Mouse (Mus musculus): Measurements from ENCODE around the gene Popdc2. TPM values are rescaled to one million over a fixed set of nuclear protein-coding genes. Genes with fewer than 3 reads are reported as not detected.
A peak's percentile ranks its signal among the peaks of the same experiment; 100 is the strongest.
"Not testable (repeated sequence)": the region's sequence is repeated elsewhere in the genome, so short reads cannot be mapped to it uniquely, and the experiment has no call there.

Popdc2 gene
- total RNA-seq (2021) = 100 to 1,000 TPM; 675 to 721 TPM

- DNase-seq = peak; percentile 92
- intact Hi-C loops (cut with DNase I) = loop anchor here (1.0 kb wide), 1 partner anchor 10 kb away; no protein-coding TSS in a partner anchor
These were observed at the start of gene Popdc2 for GRCm38 (mm10) chr16:38361933-38362332. Gene Popdc2, plus strand, starts transcription at chr16:38362209.

DNA sequence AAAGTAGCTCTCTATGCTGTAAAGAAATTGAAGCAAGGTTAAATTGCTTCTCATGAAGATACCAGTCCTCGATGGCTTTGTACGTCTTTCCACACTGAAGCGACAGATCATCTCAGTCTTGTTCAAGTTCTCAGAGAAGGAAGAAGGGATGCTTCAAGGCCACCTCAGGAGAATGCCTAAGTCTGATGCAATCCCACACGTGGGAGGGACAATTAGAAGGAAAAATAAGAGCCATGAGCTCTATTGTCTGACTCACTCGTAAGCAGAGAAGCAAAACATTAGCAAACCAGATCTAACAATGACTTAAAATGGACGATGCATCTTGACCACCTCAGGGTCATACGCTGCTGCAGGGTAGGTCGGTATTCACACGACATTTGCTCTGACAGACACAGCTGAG is 43.5 kb upstream of the Popdc2 start:
- no peak for DNase-seq
- intact Hi-C loops (cut with DNase I) = no loop called here

DNA sequence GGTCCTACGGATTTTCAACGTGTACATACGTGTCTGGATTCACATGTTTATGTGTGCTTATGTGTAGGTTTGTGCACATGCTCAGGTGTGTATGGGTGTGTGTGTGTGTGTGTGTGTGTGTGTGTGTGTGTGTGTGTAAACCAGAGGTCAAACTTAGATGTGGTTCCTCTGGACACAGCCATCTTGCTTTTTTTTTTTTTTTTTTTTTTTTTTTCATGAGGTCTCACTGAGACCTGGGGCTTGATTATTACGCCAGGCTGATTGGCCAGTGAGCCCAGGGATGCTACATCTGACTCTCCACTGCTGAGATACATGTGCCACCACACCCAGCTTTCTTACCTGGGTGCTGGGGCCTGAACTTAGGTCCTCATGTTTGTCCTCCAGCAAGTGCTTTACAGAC is 42.9 kb upstream of the Popdc2 start:
- intact Hi-C loops (cut with DNase I) = no loop called here
- no peak for DNase-seq

DNA sequence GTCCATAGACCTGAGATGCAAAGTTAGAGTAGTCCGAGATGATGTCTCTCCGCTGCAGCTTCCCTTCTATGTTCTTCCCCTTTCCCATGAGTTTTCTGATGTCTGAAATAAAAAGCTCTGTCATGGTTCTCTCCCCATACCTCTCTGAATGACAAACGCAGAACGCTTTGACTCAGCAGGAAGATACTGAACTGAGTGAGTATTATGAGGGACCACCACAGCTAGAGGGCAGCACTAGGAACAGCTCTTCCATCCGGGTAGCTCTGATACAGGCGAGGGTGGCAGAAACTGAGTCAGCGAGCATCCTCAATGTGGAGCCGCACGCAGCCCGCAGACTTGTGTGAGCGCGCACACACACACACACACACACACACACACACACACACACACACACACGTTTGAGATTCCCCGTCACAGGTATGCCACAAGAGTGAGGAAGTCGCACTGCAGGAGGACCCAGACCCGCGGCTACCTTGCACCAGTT is 40.5 kb upstream of the Popdc2 start:
- DNase-seq = peak; percentile 27 to 62
- intact Hi-C loops (cut with DNase I) = no loop called here

DNA sequence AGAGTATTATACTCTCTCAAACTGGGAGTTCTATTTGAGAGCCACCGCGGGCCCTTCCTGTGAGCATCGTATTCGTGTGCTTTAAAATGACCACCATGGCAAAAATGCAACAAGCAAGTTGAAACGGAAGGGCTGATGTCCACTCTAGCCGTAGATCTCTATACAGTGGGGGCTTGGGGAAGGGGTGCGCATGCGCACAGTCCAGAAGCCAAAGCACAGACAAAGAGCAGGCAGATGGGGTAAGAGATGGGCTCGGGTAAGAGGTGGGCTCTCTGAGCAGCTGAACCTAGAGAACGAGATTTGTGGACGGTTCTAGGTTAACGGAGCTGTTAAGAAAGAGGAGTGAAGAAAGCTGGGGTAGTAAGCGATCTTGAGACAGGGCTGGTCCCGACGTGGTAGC is 37.7 kb upstream of the Popdc2 start:
- DNase-seq = no peak
- intact Hi-C loops (cut with DNase I) = no loop called here

- intact Hi-C loops (cut with DNase I) = no loop called here
These were observed 35.1 kb upstream of the Popdc2 start for GRCm38 (mm10) chr16:38326778-38327397.

GRCm38 (mm10) chr16:38329340-38329739 is 32.7 kb upstream of the Popdc2 start:
- intact Hi-C loops (cut with DNase I) = no loop called here
- no peak for DNase-seq

More at GRCm38 (mm10) chr16:38326778-38327397, 35.1 kb upstream of the Popdc2 start:
- no peak for DNase-seq

DNA sequence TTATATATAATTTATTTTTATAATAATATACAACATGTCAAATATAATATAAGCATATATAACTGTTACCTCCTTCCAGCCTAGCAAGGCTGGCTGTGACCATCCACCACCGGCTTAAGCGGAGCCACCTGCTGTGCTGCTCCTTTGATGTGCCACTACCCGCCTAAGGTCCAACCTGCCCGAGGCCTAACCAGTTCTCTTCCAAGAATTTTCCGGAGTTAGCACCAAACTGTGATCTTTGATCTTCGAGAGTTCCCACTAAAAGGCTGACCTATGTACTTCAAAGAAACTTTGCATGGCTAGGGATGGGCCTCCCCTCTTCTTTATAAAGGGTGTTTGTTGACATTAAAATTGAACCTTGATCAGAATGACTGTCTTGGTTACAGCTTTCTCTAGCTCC is 27.6 kb upstream of the Popdc2 start:
- DNase-seq = no peak
- intact Hi-C loops (cut with DNase I) = no loop called here

GRCm38 (mm10) chr16:38338077-38338476 is 23.9 kb upstream of the Popdc2 start:
- DNase-seq; intact Hi-C loops (cut with DNase I): not testable (repeated sequence)

DNA sequence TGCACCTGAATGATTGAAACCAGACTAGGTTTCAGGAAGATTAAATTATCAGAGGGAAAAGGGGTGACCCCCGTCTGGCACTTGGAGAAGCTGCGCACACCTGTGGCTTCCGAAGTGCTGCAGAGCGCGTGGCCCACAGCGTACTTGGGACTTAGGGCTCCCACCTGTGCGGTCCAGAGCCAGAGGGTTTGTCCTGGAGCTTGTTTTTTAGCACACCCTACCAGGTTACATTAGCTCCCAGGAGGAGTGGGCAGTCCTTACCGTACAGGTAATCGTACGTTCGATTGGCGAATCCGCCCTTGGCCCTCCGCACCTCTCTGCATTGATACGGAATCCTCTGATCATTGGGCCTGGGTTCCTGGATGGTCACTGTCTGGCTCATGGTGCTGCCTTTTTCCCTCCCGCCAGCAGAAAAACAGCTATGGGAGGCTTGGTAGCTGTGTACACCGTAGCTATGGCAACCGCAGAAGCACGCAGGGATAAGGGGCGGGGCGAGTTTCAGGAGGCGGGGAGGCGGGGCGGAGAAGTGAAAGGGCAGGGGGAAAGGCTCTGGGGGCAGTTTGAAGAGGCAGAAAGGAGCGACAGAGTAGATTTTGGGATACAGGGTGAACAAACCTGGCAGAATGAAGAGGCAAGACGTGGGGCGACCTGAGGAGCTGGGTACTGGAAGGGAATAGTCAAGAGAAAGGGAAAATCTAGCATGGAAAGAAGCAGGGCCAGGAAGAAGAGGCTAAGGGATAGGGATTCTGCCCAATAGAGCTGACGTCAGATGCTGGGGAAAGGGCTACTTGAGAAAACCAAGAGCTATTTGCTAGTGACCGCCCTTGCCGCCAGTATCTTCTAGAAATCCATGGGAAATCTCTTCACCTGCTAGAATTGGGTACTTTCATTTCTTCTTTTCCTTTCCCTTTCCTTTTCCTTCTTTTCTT is 20.3 kb upstream of the Popdc2 start, which contains the start of gene Maats1:
TSS of gene Maats1 (minus strand) at position 748 of the 929 bp plus-strand sequence.
- peak; percentile 78 to 87 for DNase-seq
- intact Hi-C loops (cut with DNase I) = no loop called here

GRCm38 (mm10) chr16:38344941-38345725 is 16.9 kb upstream of the Popdc2 start:
- intact Hi-C loops (cut with DNase I) = loop anchor here (1.0 to 2.0 kb wide), 2 partner anchors 138 to 161 kb away; no protein-coding TSS in a partner anchor
- DNase-seq = no peak

DNA sequence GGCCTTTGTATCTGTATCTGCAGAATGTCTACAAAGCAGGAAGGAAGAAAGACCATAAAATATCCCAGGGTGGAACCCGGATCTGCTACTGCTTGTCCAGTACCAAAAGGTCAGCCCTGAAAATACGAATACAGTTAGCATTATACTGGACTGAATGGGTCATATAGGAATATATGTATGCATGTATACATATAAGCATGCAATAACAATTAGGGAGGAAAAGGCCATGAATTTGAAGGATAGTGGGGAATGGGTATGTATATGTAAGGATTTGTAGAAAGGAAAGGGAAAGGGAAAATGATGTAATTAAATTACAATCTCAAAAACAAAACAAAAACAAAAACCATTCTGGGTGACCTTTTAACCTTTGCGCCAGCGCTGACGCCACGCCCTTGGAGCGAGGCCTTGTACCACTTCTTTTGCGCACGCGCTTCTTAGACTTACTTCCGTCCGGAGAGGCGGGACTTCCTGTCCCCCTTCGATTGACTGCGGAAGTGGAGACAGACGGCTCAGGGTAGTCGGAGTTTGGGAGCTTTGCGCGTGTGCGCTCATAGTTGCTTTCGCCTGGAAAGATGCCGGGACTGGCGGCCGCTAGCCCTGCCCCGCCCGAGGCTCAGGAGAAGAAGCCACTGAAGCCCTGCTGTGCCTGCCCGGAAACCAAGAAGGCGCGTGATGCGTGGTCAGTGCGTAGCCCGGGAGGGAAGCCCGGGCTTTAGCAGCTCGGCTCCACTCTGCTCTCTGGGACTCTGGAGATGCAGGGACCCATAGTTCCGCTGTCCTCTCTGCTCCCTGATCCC is 15.3 kb upstream of the Popdc2 start, which contains the start of the genes Cox17 and Gm21987:
TSS of gene Cox17 (plus strand) at position 463 of the 797 bp plus-strand sequence.
TSS of gene Gm21987 (plus strand) at position 512 of the 797 bp plus-strand sequence.
- intact Hi-C loops (cut with DNase I) = loop anchor here (2.0 kb wide), 1 partner anchor 106 kb away; the partner anchor contains the start of gene Adprh
- peak; percentile 96 to 97 for DNase-seq

DNA sequence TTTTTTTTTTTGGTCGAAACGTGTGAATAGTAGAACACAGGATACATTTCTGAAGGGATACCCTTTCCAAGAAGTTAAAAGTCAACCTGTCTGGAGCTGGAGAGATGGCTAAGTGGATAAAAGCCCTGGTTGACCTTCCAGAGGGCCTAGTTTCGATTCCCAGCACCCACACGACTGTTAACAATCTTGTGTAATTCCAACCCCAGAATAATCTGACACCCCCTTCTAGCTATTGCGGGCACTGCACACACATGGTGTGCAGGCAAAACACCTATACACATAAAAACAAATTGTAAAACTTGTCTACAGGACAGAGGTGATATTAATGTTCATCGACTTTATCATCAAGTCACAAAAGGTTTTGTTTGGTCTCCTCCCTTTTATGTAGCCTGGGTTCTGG is 14.4 kb upstream of the Popdc2 start:
- DNase-seq = peak in 1 of 2 experiments; percentile 7

GRCm38 (mm10) chr16:38348217-38348761 is 13.7 kb upstream of the Popdc2 start:
- intact Hi-C loops (cut with DNase I) = no loop called here
- DNase-seq = peak in 1 of 2 experiments; percentile 2

More for the DNA sequence above, 14.4 kb upstream of the Popdc2 start:
- intact Hi-C loops (cut with DNase I) = loop anchor here (2.0 kb wide), 1 partner anchor 105 kb away; the partner anchor contains the start of gene Adprh

GRCm38 (mm10) chr16:38349881-38350280 is 12.1 kb upstream of the Popdc2 start:
- intact Hi-C loops (cut with DNase I) = no loop called here
- no peak for DNase-seq

- intact Hi-C loops (cut with DNase I) = no loop called here
These were observed 11.6 kb upstream of the Popdc2 start for GRCm38 (mm10) chr16:38350361-38350855.

GRCm38 (mm10) chr16:38350939-38351338 is 11.1 kb upstream of the Popdc2 start:
- intact Hi-C loops (cut with DNase I) = no loop called here
- DNase-seq = peak in 1 of 2 experiments; percentile 52

More at GRCm38 (mm10) chr16:38350361-38350855, 11.6 kb upstream of the Popdc2 start:
- peak; percentile 85 to 87 for DNase-seq

GRCm38 (mm10) chr16:38352031-38352430 is 10.0 kb upstream of the Popdc2 start:
- peak; percentile 73 for DNase-seq
- intact Hi-C loops (cut with DNase I) = loop anchor here (1.0 kb wide), 1 partner anchor 9 kb away; no protein-coding TSS in a partner anchor

DNA sequence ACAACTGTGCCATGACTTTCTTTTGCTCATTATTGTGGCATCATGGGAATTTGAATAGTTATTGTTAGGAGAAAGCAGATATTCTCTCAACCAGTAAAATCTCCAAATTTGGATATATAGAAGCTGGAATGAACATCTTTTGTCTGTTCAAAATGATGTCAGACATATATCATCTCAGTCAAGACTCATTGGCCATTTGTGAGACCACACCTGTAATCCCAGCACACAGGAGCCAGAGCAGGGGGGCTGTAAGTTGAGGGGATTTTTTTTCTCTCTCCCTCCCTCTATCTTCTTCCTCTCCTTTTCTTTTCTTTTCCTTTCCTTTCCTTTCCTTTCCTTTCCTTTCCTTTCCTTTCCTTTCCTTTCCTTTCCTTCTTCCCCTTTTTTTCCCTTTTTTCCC is 9.2 kb upstream of the Popdc2 start:
- intact Hi-C loops (cut with DNase I) = loop anchor here (1.0 kb wide), 1 partner anchor 8 kb away; no protein-coding TSS in a partner anchor

More for the DNA sequence above, 9.2 kb upstream of the Popdc2 start:
- DNase-seq = no peak
